Mouse (Mus musculus) megakaryocyte progenitor cell, adult 5-6 weeks (primary cell): ENCODE results near the gene Ikzf2. TPM values are rescaled to one million over a fixed set of nuclear protein-coding genes. Genes with fewer than 3 reads are reported as not detected.

Experiments used
- ATAC-seq: replicated peaks from 2 replicates; pipeline ENCODE4 v1.8.0; 2016; ENCODE audit warnings: mild to moderate bottlenecking, moderate TSS enrichment, inconsistent platforms; ENCODE audit not compliant: poor library complexity
- total RNA-seq, 2 experiments: library from RNA; stranded (forward) in 1 of 2; stranded (reverse) in 1 of 2; fragments of 157-497, 149-512 nt in 1 of 2; fragments of 200-1000 nt in 1 of 2; gene quantifications; 2 replicates each; pipeline versions ENCODE4 v1.2.3 to v1.2.4; 2015 to 2017

The Ikzf2 gene
- total RNA-seq, 2 experiments from 2014 or later, result 6.6 to 13.9 TPM

- 0 out of 2 replicates have a peak, but pooled peaks have one; percentile 20 for ATAC-seq
These were observed 87.8 kb downstream of the Ikzf2 start for GRCm38 (mm10) chr1:69599074-69599772.

- no peak for ATAC-seq
These were observed 95.2 kb downstream of the Ikzf2 start for GRCm38 (mm10) chr1:69591889-69592288.

- peak; percentile 91 for ATAC-seq
These were observed 95.7 kb downstream of the Ikzf2 start for GRCm38 (mm10) chr1:69591328-69591801.

- ATAC-seq, result no peak
These were observed 101.5 kb downstream of the Ikzf2 start for GRCm38 (mm10) chr1:69585546-69585945.

- ATAC-seq, result peak; percentile 63
These were observed 102.9 kb downstream of the Ikzf2 start for GRCm38 (mm10) chr1:69583932-69584659.

- no peak for ATAC-seq
These were observed 108.1 kb downstream of the Ikzf2 start for GRCm38 (mm10) chr1:69578917-69579316.

GRCm38 (mm10) chr1:69559443-69560090 is 127.5 kb downstream of the Ikzf2 start:
- peak; percentile 96 for ATAC-seq

GRCm38 (mm10) chr1:69555636-69556151 is 131.4 kb downstream of the Ikzf2 start:
- ATAC-seq, result no peak

- no peak for ATAC-seq
These were observed 137.1 kb downstream of the Ikzf2 start for GRCm38 (mm10) chr1:69549987-69550386.

GRCm38 (mm10) chr1:69545885-69546253 is 141.2 kb downstream of the Ikzf2 start:
- peak; percentile 35 for ATAC-seq

GRCm38 (mm10) chr1:69545217-69545884 is 141.7 kb downstream of the Ikzf2 start:
- peak; percentile 86 for ATAC-seq

GRCm38 (mm10) chr1:69543774-69544597 is 143.1 kb downstream of the Ikzf2 start:
- ATAC-seq, result no peak

- ATAC-seq, result peak; percentile 23
These were observed 144.5 kb downstream of the Ikzf2 start for GRCm38 (mm10) chr1:69542546-69542945.

- ATAC-seq, result no peak
These were observed 148.4 kb downstream of the Ikzf2 start for GRCm38 (mm10) chr1:69538663-69539062.

- no peak for ATAC-seq
These were observed 149.4 kb downstream of the Ikzf2 start for GRCm38 (mm10) chr1:69537619-69538018.

GRCm38 (mm10) chr1:69535507-69535906 is 151.5 kb downstream of the Ikzf2 start:
- ATAC-seq, result no peak

- no peak for ATAC-seq
These were observed 154.0 kb downstream of the Ikzf2 start for GRCm38 (mm10) chr1:69533048-69533447.

- 0 out of 2 replicates have a peak, but pooled peaks have one; percentile 17 for ATAC-seq
These were observed 158.3 kb downstream of the Ikzf2 start for GRCm38 (mm10) chr1:69528696-69529095.

- no peak for ATAC-seq
These were observed 165.4 kb downstream of the Ikzf2 start for GRCm38 (mm10) chr1:69521656-69522055.

- no peak for ATAC-seq
These were observed 167.7 kb downstream of the Ikzf2 start for GRCm38 (mm10) chr1:69519356-69519755.
